Mouse (Mus musculus) CD4-positive, CD25-positive, alpha-beta regulatory T cell, adult 2 months (primary cell): ENCODE results near the gene Lrch3.
"Not testable (repeated sequence)": the region's sequence is repeated elsewhere in the genome, so short reads cannot be mapped to it uniquely, and the experiment has no call there.

Experiments used
- DNase-seq: peaks from one replicate; pipeline ENCODE4 v3.0.0-alpha.2; 2012; ENCODE audit warnings: low read depth, low spot score

Lrch3 gene

DNA sequence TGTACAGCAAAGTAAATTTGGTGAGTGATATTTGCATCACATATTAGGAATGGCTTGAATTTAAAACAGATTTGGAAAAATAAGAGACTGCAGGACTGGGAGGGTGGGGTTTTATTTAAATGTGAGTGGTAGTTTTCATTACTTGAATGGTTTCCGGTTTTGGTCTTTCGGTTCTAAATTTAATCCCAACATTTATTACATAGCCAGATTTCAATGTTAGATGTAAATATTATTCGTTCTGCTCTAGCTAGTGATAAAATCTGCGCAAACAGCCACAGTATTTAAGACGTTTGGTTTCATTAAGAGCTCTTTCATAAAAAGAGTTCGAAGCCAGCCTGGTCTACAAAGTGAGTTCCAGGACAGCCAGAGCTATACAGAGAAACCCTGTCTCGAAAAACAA is 688 bp upstream of the Lrch3 start:
- no peak for DNase-seq

DNA sequence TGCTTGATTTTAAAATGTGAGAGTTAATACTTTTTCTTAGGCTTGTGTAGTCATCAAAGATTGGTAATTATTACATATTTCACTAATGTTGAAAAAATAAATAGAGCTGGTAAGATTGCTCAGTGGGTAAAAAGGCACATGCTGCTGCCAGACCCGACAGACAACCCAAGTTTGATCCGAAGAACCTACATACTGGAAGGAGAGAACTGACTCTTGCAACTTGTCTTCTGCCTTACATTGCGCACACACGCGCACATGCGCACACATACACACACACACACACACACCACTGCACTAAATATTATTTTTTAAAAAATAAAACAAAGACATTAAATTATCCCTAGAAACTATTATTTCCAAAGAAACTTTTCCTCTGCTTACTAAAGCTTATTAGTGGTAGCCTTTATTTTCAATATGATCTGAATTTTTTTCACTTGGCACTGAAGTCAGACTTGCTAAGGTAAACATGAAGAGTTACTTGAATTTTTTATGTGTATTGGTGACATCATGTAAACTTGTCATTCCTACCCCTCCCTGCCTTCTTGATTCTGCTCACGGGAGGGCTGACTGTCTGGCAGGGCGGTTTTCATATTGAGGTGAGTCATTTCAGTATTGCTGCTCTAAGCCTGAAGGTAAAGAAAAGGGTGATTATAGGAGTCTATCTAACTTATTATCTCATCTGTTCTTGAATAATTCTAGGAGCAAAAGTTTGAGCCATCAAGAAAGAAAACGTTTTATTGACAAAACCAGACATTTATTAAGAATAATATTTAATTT is 1.6 kb downstream of the Lrch3 start:
- peak; percentile 64 for DNase-seq

DNA sequence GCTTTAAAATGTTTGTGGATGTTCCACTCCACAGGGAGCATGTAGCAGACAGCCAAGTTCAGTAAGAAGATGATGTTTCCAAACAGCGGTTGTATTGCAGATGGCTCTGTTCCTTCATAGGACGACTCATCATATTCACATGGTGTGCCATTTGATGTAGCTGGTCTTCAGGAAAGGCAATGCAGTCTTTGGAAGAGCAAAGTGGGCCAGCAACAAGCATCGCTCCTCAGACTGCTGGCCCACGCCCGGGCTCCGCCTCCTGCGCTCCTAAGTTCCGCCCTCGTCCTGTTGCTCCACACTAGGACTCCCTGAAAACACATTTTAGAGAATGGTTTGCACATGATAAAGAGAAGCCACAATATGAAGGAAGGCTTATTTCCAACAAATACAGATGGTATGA is 12.7 kb downstream of the Lrch3 start:
- DNase-seq = not testable (repeated sequence)

DNA sequence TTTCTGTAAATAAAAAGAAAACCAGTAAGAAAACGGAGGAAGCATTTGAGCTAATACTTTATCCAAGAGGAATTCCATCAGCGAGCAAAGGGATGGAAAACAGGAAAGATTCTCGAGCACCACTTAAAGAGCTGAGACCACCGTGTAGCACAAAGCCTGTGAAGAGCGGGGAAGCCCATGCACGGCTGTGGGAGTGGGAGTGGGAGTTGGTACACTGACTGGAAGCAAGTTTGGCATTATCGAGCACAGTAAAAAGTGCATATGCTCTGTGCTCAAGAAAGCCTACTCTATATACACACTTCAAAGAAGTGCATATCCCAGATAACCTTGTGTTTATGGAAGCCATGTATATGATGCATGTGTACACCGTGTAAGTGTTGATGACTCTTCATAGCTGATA is 13.1 kb downstream of the Lrch3 start:
- no peak for DNase-seq

DNA sequence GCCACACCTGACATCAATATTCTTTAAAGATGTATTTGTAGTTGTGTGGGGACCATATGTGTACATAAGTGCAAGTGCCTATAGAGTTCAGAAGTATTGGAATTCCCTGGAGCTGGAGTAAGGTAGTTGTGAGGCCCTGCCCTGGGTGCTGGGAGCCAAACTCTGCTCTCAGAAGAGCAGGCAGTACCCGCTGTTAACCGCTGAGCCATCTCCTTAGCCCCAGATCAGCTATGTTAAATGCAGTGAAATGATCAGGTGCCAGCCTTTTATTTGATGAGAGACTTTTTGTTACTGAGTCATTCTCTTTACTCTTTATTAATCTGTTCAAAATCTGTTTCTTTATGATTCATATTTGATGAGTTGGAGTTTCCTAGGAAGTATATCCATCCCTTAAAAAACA is 16.0 kb downstream of the Lrch3 start:
- peak; percentile 35 for DNase-seq

DNA sequence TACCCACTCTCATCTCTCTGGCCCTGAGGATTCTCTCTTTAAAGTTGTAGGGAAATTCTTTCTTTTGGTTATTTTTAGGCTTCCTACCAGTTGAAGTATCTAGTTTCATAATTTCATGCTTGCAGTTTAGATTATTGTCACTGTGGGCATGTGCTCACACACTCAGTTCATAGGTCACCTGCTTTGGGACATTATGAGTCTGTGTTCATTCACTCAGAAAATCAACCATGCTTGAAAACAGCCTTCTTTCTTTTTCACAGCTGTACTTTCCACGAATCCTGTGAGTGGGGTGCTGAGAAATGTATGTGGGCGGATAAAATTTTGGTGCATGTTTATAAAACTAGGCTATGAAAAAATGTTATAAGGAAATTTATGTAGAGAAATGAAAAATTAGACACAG is 20.6 kb downstream of the Lrch3 start:
- DNase-seq = no peak

DNA sequence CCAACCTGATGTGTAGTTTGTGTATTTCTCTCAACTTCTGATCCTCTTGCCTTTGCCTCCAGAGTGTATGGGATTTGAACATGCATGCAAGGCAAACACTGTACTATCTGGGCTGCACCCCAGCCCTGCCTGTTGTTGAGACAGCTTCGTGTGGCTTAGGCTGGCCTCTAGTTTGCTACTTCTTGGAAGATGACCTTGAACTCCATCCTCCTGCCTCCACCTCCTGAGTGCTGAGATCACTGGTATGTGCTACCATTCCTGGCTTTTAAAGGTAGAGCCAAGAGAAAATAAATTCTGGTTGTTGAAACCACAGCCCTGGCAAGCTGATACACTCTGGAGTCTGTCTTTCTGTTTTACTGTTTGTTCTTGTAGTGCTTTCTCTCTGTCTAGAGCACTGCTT is 21.2 kb downstream of the Lrch3 start:
- no peak for DNase-seq

DNA sequence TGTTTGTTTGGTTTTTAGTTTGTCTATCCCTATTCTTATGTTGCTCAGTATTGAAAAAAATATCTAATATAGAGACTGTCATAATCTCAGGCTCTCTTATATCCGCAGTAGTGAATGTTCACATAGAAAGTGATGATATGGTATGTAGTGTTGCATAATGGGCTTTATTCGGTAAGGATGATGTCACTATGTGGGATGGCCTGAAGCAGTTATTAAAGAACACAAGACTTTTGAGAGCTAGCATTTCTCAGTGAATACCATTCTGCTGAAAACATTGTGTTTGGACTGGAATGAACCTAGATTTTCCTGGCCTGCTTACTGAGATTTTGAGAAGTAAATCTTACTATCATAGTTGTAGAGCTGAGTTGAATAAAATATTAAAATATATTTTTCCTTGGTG is 23.5 kb downstream of the Lrch3 start:
- DNase-seq = no peak

DNA sequence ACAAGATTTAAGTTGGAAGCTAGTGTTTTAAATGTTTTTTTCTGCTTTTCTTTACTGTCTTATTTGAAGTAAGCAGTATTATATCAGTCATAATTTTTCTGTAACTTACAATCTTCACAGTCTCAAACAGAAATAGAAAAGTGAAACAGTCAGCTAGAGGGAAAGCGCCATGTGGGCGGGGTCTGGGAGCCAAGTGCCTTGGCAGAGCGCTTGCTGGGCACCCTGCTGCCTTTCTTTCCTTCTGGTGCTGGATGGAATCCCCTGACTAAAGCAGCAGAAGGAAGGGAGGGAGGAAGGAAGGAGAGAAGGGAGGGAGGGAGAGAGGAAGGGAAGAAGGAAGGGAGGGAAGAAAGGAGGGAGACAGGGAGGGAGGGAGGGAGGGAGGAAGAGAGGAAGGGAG is 25.4 kb downstream of the Lrch3 start:
- not testable (repeated sequence) for DNase-seq

DNA sequence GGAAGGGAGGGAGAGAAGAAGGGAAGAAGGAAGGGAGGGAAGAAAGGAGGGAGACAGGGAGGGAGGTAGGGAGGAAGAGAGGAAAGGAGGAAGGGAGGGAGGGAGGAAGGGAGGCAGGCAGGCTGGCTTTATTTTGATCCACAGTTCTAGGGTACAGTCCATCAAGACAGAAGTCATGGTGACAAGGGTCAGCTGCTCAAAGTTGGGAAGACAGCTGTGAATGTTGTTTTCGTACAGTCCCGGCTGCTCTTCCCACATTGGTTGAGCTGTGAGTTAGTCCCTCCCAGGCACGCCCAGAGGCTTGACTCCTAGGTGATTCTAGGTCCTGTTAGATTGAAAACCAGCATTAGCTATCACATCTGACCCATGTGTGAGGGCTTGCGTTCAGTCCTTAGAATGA is 25.8 kb downstream of the Lrch3 start:
- not testable (repeated sequence) for DNase-seq

DNA sequence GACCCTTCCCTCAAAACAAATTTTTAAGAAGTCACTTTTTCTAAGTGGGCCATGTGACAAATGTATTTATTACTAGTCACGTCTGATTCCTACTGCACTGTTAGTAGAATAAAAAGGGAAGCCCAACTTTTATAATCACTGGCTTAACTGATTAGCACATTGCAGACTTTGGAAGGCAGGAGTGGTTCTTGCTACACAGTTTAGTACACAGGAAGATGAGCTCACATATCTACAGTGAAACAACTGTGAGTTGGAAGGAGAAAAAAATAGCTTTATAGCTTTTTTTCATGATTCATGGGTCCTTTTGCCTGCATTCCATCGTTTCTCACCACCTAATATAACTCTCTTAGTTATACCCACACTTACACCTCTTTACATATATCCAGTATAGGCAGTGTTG is 27.3 kb downstream of the Lrch3 start:
- DNase-seq = not testable (repeated sequence)

DNA sequence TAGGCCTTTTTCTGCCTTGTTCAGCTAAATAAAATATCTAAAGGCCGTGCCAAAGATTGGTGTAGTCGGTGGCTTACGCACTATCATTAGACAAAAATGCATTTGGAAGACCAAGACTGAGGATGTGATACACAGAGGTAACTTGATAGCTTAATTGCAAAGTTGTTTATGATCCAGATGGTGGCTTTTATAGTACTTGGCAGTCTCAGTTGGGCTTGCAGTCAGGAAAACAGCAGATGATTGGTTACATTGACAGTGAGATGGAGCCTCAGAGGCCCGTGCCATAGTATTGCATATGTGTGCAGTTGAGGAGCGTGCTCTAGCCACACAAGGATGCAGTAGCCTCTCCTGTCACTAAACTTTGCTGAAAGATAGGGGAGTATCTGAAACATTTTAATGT is 28.8 kb downstream of the Lrch3 start:
- no peak for DNase-seq

DNA sequence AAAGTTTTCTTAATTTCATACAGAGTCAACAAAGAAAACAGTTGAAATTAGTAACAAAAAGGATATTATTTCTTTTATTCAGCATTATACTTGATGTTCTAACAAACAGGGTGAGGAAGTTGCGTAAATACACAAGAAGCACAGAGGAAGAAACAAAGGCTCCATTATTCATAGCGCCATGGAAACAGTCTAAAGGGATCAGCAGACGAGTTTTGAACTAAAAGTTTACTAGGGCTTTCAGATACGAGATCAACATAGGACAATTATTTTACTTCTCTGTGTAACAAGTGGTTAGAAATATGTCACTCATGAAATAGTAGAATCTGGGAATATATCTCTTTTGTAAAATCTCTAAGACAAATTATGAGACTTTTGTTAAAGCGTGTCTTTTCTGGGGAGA is 31.5 kb downstream of the Lrch3 start:
- no peak for DNase-seq

DNA sequence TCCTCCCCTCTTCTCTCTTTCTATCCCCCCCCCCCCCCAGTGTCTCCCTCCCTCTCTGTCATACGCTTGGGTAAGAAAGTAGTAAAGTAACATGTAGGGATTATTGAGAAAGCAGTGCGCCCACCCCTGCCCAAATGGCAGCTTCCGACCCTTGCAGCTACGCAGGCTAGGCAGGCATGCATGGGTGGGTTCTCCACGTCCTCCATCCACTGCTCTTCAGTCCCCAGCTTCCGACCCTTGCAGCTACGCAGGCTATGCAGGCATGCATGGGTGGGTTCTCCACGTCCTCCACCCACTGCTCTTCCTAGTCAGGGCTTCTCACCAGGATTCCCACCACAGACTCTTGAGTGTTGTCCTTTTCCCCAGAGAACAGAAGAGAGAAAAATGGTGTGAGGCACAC is 34.1 kb downstream of the Lrch3 start:
- DNase-seq = no peak

DNA sequence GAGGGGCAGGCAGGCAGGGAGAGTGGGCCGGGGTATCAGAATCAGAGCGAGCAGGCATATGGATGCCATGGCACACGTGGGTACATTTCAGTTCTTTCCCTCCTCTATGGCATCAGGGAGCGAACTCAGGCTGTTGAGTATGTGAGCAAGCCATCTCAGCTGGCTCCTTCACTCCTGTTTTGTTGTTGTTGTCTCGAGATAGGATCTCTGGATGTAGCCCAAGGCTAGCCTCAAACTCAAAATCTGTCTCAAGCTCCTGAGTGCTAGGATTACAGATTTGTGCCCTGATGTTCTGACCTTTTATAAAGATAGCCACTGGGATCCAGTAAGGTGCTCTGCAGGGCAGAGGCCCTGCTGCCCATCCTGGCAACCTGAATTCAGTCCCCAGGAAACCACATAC is 34.8 kb downstream of the Lrch3 start:
- no peak for DNase-seq

DNA sequence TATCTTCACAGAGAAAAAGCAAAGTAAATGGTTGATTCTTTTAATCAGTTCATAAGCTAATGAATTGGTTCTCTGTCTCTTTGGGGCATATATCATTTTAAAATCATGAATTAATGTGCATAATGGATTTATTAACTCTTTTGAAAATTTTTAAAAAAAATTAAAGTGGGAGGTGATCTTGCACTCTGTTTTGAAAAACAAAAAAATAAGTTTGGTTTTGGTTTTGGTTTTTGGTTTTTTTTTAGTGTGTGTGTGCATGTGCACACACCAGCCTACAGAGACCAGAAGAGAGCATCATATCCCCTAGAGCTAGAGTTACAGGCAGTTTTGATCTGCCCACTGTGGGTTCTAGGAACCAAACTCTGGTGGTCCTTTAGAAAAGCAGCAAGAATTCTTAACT is 35.4 kb downstream of the Lrch3 start:
- peak; percentile 37 for DNase-seq

DNA sequence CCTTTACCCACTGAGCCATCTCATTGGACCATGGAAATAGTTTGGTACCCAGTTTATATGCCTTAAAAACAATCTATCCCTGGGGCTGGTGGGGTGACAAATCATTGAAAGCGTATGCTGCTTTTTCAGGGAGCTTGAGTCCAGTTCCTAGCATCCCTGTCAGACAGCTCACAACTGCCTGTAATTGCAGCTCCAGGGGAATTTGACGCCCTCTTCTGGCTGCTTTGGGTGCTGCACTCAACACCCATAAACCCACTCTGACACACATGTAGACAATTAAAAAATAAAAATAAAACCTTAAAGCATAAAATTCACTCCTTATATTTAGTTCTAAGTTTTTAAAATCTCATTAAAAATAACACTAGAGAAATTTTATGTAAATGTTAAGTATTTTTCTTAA is 37.2 kb downstream of the Lrch3 start:
- DNase-seq = peak; percentile 60

DNA sequence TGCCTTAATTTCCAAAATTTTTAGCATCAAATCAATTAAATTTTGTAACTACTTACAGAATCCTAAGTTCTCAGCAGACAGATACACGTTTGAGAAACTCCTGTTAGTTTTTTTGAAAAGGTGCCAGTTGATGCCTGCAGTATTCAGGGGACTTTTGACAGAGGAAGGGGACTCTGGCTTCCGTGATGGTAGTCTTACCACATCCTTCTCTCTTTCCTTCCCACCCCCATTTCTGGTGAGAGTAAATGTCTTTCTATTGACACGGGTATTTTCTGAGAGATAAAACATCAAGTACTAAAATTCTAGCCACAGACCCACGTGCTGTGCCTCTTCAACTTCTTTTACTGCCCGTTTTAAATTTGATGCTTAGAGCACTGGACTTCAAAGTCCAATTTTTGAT is 39.9 kb downstream of the Lrch3 start:
- peak; percentile 79 for DNase-seq

DNA sequence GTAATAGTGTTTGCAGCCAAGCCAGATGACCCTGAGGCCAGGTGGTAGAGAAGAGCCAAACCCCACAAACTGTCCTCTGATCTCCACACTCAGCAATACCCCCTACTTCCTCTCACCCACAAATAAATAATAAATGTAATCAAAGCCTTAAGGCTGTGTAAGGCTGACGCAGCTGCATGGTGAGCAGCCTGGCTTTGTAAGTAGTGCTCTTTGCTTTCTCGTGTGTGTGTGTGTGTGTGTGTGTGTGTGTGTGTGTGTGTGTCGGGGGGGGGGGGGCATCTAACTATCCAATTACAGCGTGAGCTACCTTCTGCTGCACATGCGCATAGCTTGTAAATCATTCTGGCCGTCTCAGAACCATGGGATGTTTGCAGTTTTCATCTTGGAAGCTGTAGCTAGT is 40.4 kb downstream of the Lrch3 start:
- peak; percentile 41 for DNase-seq

DNA sequence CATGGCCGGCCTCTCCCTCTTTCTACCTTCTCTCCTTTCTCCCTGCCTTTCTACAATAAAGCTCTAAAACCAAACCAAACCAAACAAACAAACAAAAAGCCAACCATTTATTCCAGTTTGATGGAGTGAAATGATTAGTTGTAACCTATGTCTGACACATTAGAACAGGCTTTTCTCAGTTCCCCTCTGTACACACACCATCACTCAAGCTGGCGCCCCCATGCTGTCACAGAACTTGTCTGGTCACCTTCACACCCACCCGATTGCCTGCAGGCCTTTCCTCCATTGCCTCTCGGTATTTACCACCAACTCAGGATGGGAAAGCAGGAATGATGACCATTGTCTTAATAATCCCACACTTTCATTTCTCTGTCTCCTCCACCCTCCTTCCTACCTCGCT is 43.0 kb downstream of the Lrch3 start:
- no peak for DNase-seq

DNA sequence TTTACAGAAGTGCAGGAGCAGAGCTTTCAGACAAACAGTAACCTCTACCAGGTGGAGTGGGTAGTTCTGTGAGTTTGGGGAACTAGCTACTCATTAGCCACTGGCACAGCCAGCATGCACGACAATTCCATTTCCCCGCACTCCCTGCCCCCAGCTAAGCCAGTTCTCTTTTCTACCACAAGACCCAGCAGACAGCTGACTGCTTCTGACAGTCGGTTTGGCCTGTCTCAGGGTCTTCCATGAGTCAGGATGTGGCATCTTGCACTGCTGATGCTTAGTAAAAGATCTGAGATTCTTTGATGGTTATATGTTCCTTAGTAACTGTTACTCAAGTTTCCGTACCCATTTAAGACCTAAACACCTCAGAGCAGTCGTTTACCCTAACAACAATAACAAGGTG is 58.6 kb downstream of the Lrch3 start:
- peak; percentile 15 for DNase-seq

DNA sequence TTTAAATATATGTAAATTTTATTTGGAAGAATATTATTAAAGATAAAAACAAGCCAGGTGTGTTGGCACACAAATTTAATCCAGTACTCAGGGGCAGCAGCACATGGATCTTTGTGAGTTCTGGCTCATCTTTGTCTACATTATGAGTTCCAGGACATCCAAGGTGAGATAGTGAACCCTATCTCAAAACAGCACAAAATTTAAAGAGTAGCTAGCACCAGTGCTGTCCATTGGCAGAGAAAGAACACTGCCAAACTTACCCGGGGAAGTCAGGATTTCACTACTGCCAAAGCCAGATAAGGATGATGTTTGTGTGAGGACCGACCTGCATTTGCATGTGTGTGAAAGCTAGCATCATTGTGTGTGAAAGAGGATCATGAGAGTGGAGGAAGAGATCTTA is 59.1 kb downstream of the Lrch3 start:
- DNase-seq = no peak

DNA sequence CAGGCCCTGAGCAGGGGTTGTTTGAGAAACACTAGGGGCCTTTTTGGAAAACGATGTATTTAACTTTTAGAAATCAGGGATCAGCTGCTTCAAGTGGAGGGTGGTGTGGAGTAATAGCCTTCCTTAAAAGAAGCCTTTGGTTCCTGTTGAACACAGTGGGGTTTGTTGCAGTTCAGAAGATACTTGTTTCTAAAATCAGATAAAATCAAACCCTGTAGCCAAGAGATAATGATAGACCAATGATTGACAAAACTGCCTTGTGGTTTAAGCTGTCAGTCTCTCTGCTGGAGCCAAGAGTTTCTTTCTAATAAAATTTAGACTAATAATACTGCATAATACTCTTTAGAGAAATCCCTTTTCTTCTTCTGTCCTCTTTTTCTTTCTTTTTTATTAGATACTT is 66.3 kb downstream of the Lrch3 start:
- DNase-seq = no peak

DNA sequence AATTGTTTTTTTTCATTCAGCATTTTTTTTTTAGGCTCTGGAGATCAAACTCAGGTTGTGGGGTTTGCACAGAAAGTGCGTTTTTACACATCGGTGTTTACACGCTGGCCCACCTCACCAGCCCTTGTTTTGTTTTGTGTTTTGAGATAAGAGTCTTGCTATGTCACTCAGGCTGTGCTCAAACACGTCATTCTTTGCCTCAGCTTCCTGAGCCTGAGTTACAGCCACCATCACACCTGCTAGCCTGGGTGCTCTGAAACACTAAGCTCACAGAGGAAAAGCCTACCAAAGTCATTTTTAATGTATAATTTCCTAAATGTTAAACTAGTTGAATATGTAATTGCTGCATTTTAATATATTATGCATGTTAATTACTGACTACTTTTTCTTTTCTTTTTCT is 67.5 kb downstream of the Lrch3 start:
- no peak for DNase-seq
